ENCODE assay signal across 7 mouse cellular contexts in the genomic region with DNA sequence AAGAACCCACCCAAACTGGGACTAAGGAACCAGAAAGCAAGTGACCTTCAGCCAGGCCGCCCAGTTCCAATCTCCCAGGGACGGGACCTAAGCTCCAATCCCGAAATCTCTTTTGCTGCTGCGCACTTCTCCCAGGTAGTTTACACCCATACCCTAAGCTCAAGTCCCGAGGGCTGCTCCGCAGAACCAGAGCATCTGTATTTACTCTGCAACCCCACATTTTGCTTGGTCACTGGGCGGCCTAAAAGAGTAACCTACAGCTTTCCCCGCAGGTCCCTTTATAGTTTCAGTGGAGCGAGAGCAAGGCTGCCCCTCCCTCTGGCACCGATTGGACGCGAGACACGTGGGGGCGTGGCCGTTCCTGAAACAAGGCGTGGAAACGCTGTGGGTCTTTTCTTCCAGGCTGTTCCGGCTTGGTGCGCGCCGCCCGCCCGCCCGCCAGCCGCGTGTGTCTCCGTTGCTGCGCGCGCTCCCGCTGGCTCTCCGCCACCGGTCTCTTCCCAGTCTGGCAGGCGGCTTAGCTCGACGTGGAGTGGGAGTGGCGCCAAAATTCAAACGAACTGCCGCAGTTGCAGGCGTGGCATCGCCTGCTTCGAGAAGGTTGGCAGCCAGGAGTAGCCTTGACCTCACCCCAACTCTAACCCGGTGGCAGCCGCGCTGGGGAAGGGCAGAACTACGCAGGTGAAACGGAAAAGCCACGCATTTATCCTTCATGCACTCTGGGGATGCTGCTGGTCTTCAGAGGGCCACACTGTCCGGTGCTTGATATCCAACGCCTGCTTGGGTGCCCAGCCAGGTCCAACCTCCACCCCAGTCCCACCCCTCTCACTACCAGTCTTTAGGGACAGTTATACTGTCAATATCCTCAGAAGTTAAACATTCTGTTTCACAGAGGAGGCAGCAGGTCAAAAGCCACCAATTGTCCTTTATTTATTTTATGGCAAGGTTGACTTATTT. TPM values are rescaled to one million over a fixed set of nuclear protein-coding genes. Genes with fewer than 3 reads are reported as not detected.
DNase-seq lines count a peak whose midpoint lies in the region; ATAC-seq lines count a peak whose summit lies in the region.
"Not testable (repeated sequence)": the region's sequence is repeated elsewhere in the genome, so short reads cannot be mapped to it uniquely, and the experiment has no call there.

No protein-coding gene starts in this region.

- peak overlapping the region; percentile 34 for H3K4me3 ChIP-seq in intestine, embryonic 15.5 days (replicated peaks)
- peak overlapping the region; percentile 50 for H3K4me3 ChIP-seq in midbrain, embryonic 10.5 days

- H3K9me3 ChIP-seq in intestine, embryonic 15.5 days; midbrain, embryonic 10.5 days (replicated peaks): not testable (repeated sequence)

- H3K27me3 ChIP-seq in intestine, embryonic 15.5 days (replicated peaks); midbrain, embryonic 10.5 days (ENCODE audit: low read depth, poor library complexity, severe bottlenecking): not testable (repeated sequence)

- intact Hi-C loops in gastrocnemius, postnatal 36 days (cut with DNase I); left cerebral cortex, postnatal 25 days (cut with DNase I): not testable (repeated sequence)

- not testable (repeated sequence) for H3K36me3 ChIP-seq in intestine, embryonic 15.5 days; midbrain, embryonic 10.5 days

- DNase-seq in adrenal gland, adult (ENCODE audit: inconsistent age in 2 of 2, low spot score in 1 of 2) = peak; percentile 99 to 100
- peak; percentile 92 for DNase-seq in embryo, embryonic 10.5 days (ENCODE audit: low spot score)
- peak; percentile 99 for DNase-seq in gastrocnemius, postnatal 36 days
- peak; percentile 99 for DNase-seq in left cerebral cortex, postnatal 25 days (ENCODE audit: low spot score in 2 of 2)
- DNase-seq in midbrain, embryonic 10.5 days (ENCODE audit: low spot score) = peak; percentile 90
- DNase-seq in right cerebral cortex, postnatal 4 days = peak; percentile 100

- ATAC-seq in intestine, embryonic 15.5 days = peak; percentile 100

- not testable (repeated sequence) for H3K27ac ChIP-seq in intestine, embryonic 15.5 days
- H3K27ac ChIP-seq in midbrain, embryonic 10.5 days (replicated peaks) = peak overlapping the region; percentile 58

- H3K9ac ChIP-seq in intestine, embryonic 15.5 days = peak overlapping the region; percentile 40; the same call in 1 of the 2 replicates

- not testable (repeated sequence) for H3K4me1 ChIP-seq in intestine, embryonic 15.5 days (replicated peaks); midbrain, embryonic 10.5 days

- WGBS in intestine, embryonic 15.5 days = 1% methylated on average over 48 of the region's 50 CpGs
- WGBS in midbrain, embryonic 10.5 days = 2% methylated on average over 48 of the region's 50 CpGs

- H3K4me2 ChIP-seq in intestine, embryonic 15.5 days (replicated peaks) = peak overlapping the region; percentile 62

RNA-seq across cellular contexts. Expression of a gene that starts 18.8 kb away (rescaled TPM):
- total RNA-seq in gastrocnemius, postnatal 36 days (2021) = under 1 TPM; 0.13 to 0.27 TPM
- not detected in 2 replicates for polyA plus RNA-seq in intestine, embryonic 15.5 days (2015; fragmentation: Nextera tagmentation; extraction: Ambion mirVana)
- 1 to 10 TPM in 1 of 2 experiments, under 1 TPM in 1; 0.92 to 1.0 TPM for total RNA-seq in left cerebral cortex, postnatal 25 days (2021)
- 0.06 and 0.24 TPM in 2 replicates for polyA plus RNA-seq in midbrain, embryonic 10.5 days (2016; fragmentation: Nextera tagmentation; extraction: Ambion mirVana)

RNA-seq across cellular contexts. Expression of a gene that starts 51.7 kb away (rescaled TPM):
- 1 to 10 TPM; 9.4 TPM for total RNA-seq in gastrocnemius, postnatal 36 days (2021)
- 7.4 and 7.9 TPM in 2 replicates for polyA plus RNA-seq in intestine, embryonic 15.5 days (2015; fragmentation: Nextera tagmentation; extraction: Ambion mirVana)
- total RNA-seq in left cerebral cortex, postnatal 25 days (2021) = 10 to 100 TPM; 20.9 to 25.7 TPM
- polyA plus RNA-seq in midbrain, embryonic 10.5 days (2016; fragmentation: Nextera tagmentation; extraction: Ambion mirVana) = 5.9 and 9.1 TPM in 2 replicates
